Mouse (Mus musculus): ENCODE measurements around the gene Sec22c.
A peak's percentile ranks its signal among the peaks of the same experiment; 100 is the strongest.

Gene Sec22c

DNA sequence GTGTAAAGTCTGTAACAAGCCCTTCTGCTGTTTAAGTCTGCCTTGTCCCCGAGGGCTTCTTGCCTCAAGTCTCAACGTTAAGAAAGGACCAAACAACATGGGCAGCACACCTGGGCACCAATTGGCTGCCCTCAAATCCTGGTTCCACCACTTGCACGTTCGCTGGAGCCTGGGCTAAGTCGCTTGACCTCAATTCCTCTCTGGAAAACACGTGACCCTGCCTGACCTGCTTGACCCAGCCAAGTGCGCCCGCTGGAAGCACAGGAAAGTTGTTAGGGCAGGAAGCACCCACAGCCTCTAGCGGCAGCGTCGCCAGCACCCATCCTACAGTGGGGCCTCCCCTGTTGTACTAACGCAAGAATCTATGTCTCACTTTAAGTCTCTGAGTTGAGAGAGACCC lies 10.6 kb downstream of the Sec22c start:
- DNase-seq (ENCODE audit: low spot score in 2 of 2) = no peak

DNA sequence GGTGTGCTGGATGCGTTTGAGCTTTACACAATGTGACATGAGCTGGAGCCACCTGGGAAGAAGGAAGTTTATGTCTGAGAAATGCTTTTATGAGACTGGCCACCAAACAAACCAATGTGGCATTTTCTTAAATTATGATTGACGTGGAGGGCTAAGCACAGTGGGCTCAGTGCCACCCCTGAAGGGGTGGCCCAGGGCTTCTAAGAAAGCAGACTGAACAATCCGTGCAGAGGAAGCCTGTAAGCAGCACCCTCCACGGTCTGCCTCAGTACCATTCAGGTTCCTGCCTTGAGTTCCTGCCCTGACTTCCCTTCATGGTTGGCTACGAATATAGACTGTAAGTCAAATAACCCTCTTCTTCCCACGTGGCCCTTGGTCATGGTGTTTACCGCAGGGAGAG lies 14.6 kb downstream of the Sec22c start:
- DNase-seq (ENCODE audit: low spot score in 2 of 2) = no peak

DNA sequence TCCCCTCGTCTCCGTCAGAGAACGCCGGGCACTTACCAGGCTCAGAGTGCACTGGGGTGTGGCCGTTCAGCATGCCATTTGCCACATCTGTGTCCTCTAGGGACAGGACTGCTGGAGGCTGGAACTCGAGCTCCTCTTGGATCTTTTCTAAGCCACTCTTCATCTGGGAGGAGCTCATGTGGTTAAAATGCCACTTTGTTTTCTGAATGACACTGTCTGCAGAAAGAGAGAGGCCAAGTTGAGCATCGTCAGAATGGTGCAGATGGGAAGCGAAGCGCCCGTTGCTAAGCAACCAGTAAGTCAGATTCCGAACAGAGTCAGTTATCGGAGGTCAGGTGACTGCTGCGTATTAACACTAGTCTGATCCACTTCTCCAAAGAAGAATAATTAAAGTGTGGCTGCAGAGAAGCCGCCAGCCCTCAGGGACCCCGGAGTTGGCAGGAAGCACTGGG lies 15.1 kb downstream of the Sec22c start:
- no peak for DNase-seq (ENCODE audit: low spot score in 2 of 2)

DNA sequence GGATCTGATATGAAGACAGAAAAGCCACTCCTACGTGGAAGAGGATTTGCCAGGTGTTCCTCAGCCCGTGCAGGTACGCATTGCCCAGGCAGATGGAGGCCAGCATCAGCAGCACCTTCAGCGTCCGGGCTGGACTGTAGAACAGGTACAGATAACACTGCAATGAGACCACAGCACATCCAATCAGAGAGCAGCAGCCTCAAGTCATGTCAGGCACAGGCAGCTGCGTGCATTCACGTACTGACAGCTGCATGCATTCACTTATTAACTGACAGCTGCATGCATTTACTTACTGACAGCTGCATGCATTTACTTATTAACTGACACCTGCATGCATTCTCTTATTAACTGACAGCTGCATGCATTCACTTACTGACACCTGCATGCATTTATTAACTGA lies 20.6 kb downstream of the Sec22c start:
- no peak for DNase-seq (ENCODE audit: low spot score in 2 of 2)

DNA sequence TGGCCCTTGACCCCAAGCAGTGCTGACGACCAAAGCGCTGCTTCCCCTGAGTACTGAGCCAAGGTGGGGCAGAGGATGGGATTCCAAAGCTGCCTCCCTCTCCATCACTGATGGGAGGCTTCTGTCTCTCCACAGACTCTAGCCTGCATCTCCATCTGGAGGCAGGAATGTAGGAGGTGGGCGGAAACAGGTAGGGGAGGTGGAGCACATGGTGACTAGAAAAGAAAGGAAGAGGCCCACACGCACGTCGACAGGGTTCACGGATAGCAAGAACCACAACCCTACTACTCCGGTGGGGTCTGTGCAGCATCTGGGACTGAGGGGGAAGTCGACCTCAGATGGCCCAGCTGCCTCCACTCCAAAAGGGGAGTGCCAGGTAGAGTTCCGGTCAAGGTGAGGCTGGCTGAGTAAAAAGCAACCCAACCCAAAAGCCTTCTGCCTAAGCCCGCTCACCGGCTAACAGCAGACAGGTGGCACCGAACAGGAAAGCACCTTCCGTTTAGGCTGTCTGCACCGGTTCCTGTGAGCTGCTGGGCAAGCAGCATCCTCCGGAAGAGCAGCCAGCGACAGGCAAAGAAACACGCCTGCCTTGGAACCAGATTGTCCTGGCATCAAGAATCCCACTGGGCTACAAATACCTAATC lies 23.1 kb downstream of the Sec22c start:
- no peak for DNase-seq (ENCODE audit: low spot score in 2 of 2)

DNA sequence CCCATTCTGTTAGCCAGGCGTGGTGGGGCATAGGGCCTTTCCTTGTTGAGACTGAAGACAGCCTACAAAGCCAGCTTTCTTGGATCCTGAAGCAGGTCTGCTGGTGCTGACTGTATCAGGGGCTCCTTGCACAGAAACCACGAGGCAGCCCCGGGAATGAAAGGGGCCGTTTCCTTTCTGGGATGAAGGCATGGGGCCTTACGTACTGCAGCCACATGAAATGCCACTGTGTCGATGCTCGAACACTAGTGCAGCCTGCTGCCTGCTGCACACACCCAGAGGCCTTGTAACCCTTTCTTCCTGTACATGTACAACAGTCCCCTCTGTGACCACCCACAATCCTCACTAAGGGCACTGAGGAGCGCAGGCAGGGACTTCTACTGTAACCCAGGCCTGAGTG lies 24.1 kb downstream of the Sec22c start:
- DNase-seq (ENCODE audit: low spot score in 2 of 2) = no peak

DNA sequence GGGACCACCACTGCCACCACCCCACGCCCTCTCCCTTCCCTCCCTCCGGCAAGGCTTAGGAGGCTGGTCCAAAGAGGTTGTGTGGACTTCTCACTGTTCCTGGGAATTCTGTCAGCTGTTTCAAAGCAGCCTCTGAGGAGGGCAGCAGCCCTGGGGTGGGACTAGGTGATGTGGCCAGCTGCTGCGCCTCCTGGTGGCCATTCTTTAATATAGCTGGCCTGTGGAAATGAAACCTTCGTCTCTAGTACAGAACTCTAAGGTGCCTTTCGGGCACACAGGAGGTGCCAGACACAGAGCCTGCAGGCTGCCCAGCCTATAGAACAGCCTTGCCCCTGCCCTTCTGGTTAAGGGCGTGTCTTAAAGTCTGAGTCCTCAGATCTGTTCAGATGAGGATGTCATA lies 25.7 kb downstream of the Sec22c start:
- DNase-seq (ENCODE audit: low spot score in 2 of 2) = peak in 1 of 2 experiments; percentile 27

DNA sequence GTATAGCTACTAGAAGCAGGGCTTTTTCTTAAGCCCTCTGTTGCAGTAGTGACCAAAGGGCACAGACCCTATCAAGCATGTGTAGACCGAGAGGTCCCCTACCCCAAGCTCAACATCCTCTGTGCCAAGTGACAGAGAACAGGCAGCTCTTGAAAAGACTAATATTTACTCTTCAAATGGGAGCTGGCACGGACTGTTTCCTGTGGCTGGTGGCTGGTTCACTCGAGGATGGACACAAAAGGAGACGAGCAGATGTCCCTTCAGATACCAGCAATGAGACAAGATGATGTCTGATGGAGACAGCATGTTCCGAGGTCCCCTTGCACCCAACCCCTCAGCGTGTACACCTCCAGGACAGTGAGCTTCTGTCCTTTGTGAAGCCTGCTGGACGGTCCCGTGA lies 27.8 kb downstream of the Sec22c start:
- no peak for DNase-seq (ENCODE audit: low spot score in 2 of 2)

DNA sequence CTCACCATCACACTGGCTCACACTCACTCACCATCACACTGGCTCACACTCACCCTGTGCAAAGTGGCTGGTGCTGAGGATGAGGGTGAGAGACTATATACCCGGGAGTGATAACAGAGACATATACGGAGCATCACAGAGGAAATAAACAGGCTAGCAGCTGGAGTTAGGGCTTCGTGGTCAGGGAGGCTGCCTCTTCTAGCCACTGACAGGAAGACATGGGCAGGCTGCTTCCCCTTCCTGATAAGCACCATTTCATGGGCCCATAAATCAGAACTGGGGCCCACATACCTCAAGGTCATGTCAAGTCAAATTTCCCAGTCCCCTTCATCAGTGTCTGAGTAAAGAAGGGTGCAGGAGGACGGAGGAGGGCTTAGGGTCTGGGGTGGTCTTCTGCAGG lies 28.2 kb downstream of the Sec22c start:
- DNase-seq (ENCODE audit: low spot score in 2 of 2) = no peak

DNA sequence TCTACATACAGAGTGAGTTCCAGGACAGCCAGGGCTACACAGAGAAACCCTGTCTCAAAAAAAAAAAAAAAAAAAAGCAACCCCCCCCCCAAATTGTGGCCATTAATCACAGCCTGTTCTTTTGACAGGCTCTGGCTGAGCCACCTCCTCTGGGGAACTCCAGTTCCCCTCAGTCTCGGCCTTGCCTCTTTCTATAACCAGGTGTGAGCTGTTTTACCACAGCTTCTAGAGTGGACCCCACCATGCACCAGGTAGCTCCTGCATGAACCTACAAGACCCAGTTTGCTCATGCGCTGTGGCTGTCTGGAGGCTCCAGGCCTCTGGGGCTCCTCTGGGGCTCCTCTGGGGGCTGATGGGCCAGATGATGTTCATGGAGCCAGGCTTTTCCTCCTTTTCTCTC lies 29.7 kb downstream of the Sec22c start:
- no peak for DNase-seq (ENCODE audit: low spot score in 2 of 2)

DNA sequence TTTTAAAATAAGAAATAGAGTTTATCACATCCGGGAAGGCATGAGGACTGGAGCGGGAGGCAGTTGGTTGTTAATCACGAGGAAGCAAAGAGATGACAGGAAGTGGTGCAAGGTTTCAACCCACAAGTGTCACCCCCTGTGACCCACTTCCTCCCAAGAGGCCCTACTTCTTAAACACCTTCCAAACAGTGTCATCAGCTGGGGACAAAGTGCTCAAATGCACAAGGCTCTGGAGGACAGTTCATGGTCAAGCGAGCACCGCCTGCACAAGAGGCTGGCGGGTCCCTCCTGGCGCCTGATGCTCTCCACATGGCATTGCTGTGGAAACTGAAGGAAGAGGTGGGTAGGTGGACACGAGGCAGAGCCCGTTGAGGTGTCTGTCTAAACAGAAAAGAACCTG lies 30.3 kb downstream of the Sec22c start:
- no peak for DNase-seq (ENCODE audit: low spot score in 2 of 2)

DNA sequence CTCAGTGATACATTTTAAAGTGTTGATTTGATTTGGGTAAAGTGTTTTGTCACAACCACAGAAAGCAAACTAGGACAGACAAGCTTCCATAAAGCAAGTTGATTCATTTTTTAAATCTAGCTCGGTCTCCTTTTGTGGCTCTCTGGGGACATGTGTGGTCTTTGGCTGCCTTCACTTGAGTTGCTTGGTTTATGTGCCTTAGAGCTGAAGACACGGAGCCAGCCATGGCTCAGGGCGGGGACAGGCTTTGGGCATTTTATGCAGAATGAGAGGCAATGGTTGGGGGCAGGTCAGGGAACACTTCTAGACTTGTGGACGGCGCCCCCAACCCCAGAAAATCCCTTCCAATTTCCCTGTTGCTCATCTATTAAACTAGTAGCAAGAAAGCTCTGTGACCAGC lies 31.6 kb downstream of the Sec22c start:
- DNase-seq (ENCODE audit: low spot score in 2 of 2) = no peak

DNA sequence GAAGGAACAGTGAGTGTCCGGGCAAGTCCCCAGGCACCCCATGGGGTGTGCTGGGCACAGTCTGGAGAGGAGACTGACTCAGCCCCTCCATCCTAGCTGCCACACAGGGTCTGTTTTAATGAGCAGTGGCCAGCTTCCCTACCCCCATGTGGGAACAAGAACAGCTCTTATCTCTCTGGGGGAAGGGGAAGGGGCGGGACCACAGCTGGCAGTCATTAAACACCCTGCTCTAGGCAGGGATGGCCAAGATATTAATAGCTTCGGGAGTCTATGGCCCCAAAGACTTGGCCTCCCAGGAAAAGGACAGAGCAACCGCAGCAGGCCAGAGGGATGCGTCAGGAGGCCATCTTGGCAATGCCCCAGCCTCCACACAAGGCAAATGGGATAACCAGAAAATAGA lies 33.0 kb downstream of the Sec22c start:
- DNase-seq (ENCODE audit: low spot score in 2 of 2) = no peak

DNA sequence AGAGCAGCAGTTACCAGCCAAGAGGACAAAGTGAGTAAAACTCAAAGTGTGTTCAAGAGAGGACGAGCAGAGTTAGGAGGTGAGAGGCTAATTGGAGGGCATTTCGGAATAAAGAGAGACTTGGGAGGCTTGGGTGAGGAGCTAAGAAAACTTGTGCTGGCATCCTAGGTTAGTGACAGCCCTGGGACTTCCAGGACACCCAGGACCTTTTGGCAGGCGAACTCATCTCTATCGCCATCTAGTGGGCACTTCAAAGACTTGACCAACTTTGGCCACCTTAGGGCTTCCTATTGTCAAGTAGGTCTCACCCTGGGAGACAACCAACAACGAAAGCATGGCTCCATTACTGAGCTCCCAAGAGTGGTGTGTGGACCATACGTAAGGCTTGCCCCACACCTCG lies 34.0 kb downstream of the Sec22c start:
- DNase-seq (ENCODE audit: low spot score in 2 of 2) = peak; percentile 34 to 38

DNA sequence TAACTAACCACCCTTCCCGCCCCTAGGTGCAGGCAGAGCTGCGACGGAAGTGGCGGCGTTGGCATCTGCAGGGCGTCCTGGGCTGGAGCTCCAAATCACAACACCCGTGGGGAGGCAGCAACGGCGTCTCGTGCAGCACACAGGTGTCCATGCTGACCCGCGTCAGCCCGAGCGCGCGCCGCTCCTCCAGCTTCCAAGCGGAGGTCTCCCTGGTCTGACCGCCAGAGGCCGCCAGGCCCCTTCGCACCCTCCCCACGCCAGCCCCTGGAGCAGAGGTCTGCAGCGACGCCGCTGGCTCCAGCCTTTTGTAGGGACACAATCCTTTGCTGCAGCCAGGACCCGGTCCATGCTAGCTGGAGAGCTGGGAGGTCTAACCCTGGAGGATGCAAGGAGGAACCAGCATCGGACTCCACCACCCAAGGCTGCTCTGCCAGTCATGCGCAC lies 35.9 kb downstream of the Sec22c start:
- peak; percentile 45 to 46 for DNase-seq (ENCODE audit: low spot score in 2 of 2)

DNA sequence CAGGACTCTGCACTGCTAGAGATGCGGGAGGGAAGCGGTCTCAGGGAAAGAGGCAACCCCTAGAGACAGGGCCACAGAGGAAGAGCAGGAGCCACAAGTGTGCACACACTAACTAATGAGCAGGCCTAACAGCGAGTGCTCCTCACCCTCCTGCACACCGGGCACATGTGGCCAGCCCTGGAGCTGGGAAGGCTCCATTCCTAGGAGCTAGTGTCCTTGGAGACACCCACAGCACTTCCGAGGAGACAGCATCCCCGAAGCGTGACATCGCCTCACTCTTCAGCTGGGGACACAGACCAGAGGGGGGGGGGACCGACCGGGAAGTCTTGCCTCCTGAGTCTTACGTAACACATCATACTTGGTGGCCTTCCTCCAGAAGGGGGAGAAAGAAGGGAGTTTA lies 37.5 kb downstream of the Sec22c start:
- no peak for DNase-seq (ENCODE audit: low spot score in 2 of 2)

DNA sequence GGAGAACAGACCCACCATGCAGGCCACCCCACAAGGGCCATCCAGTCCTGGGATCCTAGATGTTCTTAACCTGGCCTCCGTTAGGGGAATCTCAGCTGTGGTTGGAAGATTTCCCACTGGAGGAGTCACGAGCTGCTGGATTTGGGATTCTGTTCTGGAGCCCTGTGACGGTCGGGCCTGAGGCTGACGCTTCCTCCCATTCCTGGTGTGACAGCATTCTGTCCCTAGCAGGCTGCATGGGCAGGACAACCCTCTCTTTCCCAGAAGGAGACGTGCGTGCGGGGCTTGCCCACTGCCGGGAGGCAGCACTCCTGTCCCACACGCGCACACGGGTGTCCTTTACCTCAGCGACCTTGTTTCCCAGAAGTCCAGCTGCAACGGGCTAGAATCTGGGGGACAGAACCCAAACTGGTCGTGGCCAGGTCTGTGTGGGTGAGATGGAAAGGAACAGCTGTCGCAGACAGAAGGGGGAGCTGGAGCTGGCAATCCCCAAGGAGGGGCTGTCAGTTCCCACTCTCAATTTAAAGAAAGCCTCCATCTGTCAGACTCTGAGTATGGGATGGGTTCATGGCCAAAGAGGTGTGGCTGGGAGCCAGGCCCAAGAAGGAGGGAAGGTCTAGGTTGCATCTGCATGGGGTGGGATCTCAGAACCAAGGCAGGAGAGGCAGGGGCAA lies 38.2 kb downstream of the Sec22c start:
- DNase-seq (ENCODE audit: low spot score in 2 of 2) = no peak

DNA sequence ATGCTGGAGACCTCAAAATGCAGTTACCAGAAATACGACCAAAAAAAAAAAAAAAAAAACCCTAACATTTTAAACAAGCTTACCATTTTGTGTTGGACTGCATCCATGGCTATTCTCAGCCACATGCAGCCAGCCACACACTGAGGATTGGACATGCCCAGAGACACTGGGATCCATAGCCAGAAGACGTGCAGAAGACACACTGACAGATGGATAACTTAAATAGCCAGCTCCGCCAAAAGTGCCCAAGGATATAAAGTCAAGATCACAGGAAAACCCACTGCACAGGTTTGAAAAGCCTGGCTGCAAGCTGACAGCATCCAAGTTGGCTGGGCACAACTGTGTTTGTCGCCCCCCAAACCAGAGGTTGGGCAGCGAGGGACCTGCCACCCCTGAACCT lies 41.2 kb downstream of the Sec22c start:
- no peak for DNase-seq (ENCODE audit: low spot score in 2 of 2)

DNA sequence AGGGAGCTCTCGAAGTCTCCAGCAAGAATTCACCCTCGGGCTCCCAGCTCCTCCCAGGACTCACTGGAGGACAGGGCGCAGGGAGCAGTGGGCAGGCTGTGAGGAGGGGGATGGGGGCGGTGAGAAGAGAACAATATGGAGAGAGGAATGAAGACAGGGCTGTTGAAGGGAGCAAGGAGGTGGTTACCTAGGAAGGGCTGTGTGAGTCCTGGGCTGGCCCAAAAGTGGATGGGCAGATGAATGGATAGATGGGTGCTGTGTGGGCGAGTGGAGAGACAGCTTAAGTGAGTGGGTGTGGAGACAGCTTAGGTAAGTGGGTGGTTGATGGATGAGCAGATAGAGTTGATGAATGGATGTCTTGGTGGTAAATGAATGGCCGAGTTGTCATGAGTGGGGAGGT lies 41.8 kb downstream of the Sec22c start:
- DNase-seq (ENCODE audit: low spot score in 2 of 2) = no peak

DNA sequence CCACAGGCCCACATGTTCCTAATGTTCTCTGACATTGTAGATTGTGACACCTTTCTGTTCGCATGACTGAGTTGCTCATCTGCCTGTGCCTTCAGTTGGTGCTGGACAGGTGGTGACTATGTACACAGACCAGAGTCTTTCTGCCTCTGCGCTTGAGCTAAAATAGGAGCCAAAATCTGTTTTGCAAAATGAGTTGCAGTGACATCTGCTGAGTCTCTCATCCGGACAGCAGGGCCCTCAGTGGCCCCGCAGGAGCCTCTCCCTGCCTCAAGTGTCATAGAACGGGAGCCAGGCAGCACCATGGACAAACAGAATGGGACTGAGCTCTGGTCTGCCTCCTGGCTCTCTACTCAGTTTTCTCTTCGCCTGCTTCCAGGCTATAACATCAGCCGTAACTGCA lies 45.5 kb downstream of the Sec22c start:
- DNase-seq (ENCODE audit: low spot score in 2 of 2) = no peak

DNA sequence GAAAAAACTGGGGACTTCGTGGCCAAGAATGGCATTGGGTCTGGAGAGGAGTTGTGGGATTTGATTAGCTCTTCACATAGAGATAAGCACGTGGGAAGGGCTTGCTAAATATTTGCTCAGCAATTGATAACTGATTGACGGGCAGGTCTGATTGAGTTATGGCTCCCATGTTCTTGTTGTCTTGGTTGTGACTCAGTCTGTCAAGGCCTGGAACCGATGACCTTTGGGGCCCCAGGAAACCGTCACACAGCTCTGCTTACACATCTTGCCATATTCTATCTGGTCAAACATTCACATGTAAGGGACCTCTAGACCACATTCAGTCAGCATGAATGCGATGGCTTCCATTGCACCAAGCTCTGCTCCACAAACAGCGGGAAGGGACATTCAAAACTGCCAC lies 47.0 kb downstream of the Sec22c start:
- no peak for DNase-seq (ENCODE audit: low spot score in 2 of 2)

DNA sequence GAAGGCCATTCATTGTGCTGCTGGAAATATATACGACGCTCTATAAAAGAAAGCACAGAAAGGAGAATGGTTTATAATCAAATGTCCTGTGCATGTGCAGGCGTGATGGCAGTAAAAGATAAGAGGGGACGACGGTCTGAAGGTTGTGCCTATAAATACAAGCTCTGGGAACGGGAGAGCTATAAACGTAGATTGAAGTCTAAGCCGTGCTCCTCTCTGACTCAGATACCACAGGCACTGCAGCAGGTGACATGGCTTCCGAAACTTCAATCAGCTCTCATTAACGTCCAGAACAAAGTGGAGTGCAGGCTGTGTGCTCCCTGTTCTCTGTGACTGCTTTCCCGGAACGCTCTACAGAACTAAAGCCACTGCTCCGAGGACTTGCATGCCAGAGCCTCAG lies 48.1 kb downstream of the Sec22c start:
- DNase-seq (ENCODE audit: low spot score in 2 of 2) = no peak

DNA sequence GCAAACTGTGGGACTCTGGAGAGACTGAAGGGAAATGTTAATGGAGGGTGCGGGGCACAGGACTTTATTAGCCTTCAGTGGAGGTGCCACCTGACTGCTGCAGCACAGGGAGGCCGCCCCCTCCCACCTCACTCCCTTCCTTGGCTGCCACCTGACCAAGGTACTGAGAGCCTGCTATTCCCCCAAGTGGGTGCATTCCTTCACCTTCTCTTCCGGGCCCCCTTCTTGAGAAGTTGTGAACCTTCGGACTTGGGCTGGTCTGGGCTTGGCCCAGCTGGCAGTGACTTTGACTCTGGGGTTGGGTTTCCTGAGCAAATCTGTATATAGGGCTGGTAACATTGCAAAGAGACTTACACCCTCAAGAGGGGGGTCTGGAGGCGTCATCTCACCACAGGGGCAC lies 49.0 kb downstream of the Sec22c start:
- no peak for DNase-seq (ENCODE audit: low spot score in 2 of 2)

DNA sequence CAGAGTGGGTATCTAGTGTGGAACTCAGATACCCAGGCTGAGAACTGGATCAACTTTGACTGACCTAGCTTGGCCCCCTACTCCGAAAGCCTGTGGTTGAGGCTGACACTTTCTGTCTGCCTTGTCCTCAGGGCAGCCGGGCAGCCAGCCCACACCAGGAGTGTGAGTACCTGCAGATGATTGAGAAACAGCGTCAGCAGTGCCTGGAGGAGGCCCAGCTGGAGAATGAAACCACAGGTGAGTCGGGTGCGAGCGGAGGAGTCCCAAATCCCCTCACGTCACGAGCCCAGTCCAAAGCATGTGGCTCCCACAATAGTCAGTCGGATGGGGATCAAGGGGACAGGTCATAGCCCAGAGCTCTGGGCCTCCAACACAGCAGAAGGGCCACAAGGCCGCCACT lies 51.6 kb downstream of the Sec22c start:
- DNase-seq (ENCODE audit: low spot score in 2 of 2) = no peak
